Mouse (Mus musculus) colon, adult 2 months (tissue): ENCODE data around the gene Dusp5. TPM values are rescaled to one million over a fixed set of nuclear protein-coding genes. Genes with fewer than 3 reads are reported as not detected.

Experiments used
- polyA plus RNA-seq: library from polyadenylated mRNA; depleted of rRNA; stranded (reverse); fragments of >200 nt; gene quantifications from 2 replicates; pipeline ENCODE4 v1.2.3, GENCODE M21; 2012; rRNA removed

Gene Dusp5
- 12.6 and 15.1 TPM in 2 replicates for polyA plus RNA-seq

GRCm38 (mm10) chr19:53528752-53529454 lies at the start of gene Dusp5:
Gene Dusp5 (plus strand): TSS chr19:53529109.

GRCm38 (mm10) chr19:53588968-53589367 lies 60.1 kb downstream of the Dusp5 start, which contains the start of gene Nutf2-ps1:
Gene Nutf2-ps1 (minus strand): TSS chr19:53589068.

Other genes starting within 250 kb of the Dusp5 start
- gene Mxi1, start 218.6 kb upstream of the Dusp5 start, polyA plus RNA-seq = 29.1 and 41.8 TPM in 2 replicates
- not detected in 2 replicates for gene Gm10197, start 157.3 kb upstream of the Dusp5 start, polyA plus RNA-seq
- gene Smndc1, start 138.5 kb upstream of the Dusp5 start, polyA plus RNA-seq = 1.9 and 2.4 TPM in 2 replicates
- gene Nutf2-ps1, start 60.0 kb downstream of the Dusp5 start, polyA plus RNA-seq = 84.1 and 102 TPM in 2 replicates
- gene Smc3, start 71.3 kb downstream of the Dusp5 start, polyA plus RNA-seq = 2.8 and 2.9 TPM in 2 replicates
- gene Rbm20, start 148.2 kb downstream of the Dusp5 start, polyA plus RNA-seq = 0.44 and 0.78 TPM in 2 replicates